Mouse (Mus musculus) myocyte (in vitro differentiated cells): ENCODE measurements around the gene Insrr. TPM values are rescaled to one million over a fixed set of nuclear protein-coding genes. Genes with fewer than 3 reads are reported as not detected.

Experiments used
- H3K27me3 ChIP-seq: one replicate; pipeline ENCODE4 v1.6.1; 2011; ENCODE audit not compliant: control insufficient read depth, insufficient read depth, insufficient read length
- H3K36me3 ChIP-seq: one replicate; pipeline ENCODE4 v1.6.1; 2011; ENCODE audit not compliant: control insufficient read depth, insufficient read depth
- H3K4me2 ChIP-seq: one replicate; pipeline ENCODE4 v1.6.1; 2011; ENCODE audit warnings: low read depth, control low read depth
- H3K4me3 ChIP-seq: one replicate; pipeline ENCODE4 v1.5.1; 2011; ENCODE audit warnings: mild to moderate bottlenecking, control low read depth, moderate library complexity
- H3K79me2 ChIP-seq: one replicate; pipeline ENCODE4 v1.6.1; 2011; ENCODE audit not compliant: control insufficient read depth, insufficient read depth
- H3ac ChIP-seq: one replicate; pipeline ENCODE4 v1.6.1; 2011; ENCODE audit not compliant: control insufficient read depth, insufficient read length
- CEBPB ChIP-seq: IDR thresholded peaks from 2 replicates; pipeline ENCODE4 v1.6.1; 2011; ENCODE audit warnings: mild to moderate bottlenecking, moderate library complexity; ENCODE audit not compliant: poor library complexity, insufficient read depth, severe bottlenecking
- E2F4 ChIP-seq: IDR thresholded peaks from one replicate; pipeline ENCODE4 v1.6.1; 2011; ENCODE audit warnings: mild to moderate bottlenecking, control low read depth, moderate library complexity; ENCODE audit not compliant: insufficient read depth
- MAX ChIP-seq: IDR thresholded peaks from one replicate; pipeline ENCODE4 v1.6.1; 2011; ENCODE audit warnings: low read depth, mild to moderate bottlenecking, control low read depth
- MYOD1 ChIP-seq, 3 experiments: IDR thresholded peaks; one replicate each; pipeline ENCODE4 v1.6.1; 2011; ENCODE audit warnings: control low read depth in 2 of 3, low read depth in 2 of 3, mild to moderate bottlenecking in 2 of 3, moderate library complexity in 1 of 3; ENCODE audit not compliant: insufficient read length in 2 of 3, control insufficient read depth in 1 of 3
- MYOG ChIP-seq, 3 experiments: IDR thresholded peaks; one replicate each; pipeline ENCODE4 v1.6.1; 2011; ENCODE audit warnings: control low read depth in 2 of 3, low read depth in 2 of 3, mild to moderate bottlenecking in 2 of 3; ENCODE audit not compliant: insufficient read length in 2 of 3, control insufficient read depth in 1 of 3, insufficient read depth in 1 of 3
- POLR2A ChIP-seq: IDR thresholded peaks from one replicate; pipeline ENCODE4 v1.6.1; 2011; ENCODE audit warnings: low read depth, mild to moderate bottlenecking, control low read depth, moderate library complexity; ENCODE audit not compliant: insufficient read length
- POLR2AphosphoS2 ChIP-seq: IDR thresholded peaks from one replicate; pipeline ENCODE4 v1.6.1; 2011; ENCODE audit warnings: low read depth, control low read depth; ENCODE audit not compliant: insufficient read length
- REST ChIP-seq: IDR thresholded peaks from one replicate; pipeline ENCODE4 v1.6.1; 2011; ENCODE audit warnings: mild to moderate bottlenecking, control low read depth, moderate library complexity; ENCODE audit not compliant: insufficient read depth, insufficient read length
- SRF ChIP-seq: IDR thresholded peaks from one replicate; pipeline ENCODE4 v1.6.1; 2011; ENCODE audit warnings: low read depth; ENCODE audit not compliant: control insufficient read depth, insufficient read length
- TCF12 ChIP-seq: IDR thresholded peaks from one replicate; pipeline ENCODE4 v1.6.1; 2011; ENCODE audit warnings: mild to moderate bottlenecking, control low read depth; ENCODE audit not compliant: poor library complexity, insufficient read depth, severe bottlenecking
- TCF3 ChIP-seq: IDR thresholded peaks from one replicate; pipeline ENCODE4 v1.6.1; 2011; ENCODE audit warnings: low read depth, control low read depth; ENCODE audit not compliant: insufficient read length
- USF1 ChIP-seq: IDR thresholded peaks from one replicate; pipeline ENCODE4 v1.6.1; 2011; ENCODE audit warnings: low read depth, mild to moderate bottlenecking, control low read depth, moderate library complexity
- polyA plus RNA-seq: library from polyadenylated mRNA; unstranded; fragments of >200 nt; fragmentation: generic; extraction: Trizol; gene quantifications from one replicate; pipeline ENCODE4 v1.2.1, GENCODE M21; 2012; ENCODE audit warnings: missing spikeins

Gene Insrr
- polyA plus RNA-seq, 1 experiment, result not detected

DNA sequence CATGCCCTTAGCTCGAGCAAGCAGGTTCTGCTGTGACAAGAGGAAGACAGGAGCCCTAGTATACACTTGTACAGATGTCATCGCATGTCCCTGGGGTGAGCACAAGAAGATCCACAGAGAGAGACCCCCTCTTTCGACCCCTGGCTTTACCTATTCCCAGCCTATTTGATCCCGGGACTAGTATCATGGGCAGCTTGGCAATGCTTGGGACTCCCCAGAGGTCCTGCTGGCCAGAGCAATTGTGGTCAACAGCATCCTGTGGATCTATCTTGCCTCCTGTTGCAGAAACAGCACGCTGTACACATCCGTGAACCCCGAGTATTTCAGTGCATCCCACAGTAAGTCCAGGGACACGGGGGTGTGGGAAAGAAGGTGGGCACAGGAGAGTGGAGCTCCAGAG, 14.5 kb downstream of the Insrr start:
- H3K36me3 ChIP-seq, result no peaks in the 10 kb centered on the region
- H3K27me3 ChIP-seq, result peaks cover 75% of the 10 kb centered on the region
- no peak overlapping the region for H3ac ChIP-seq
- no peak overlapping the region for H3K4me2 ChIP-seq
- no peak for TF ChIP-seq MYOD1 (IDR thresholded peaks at IDR 0.05; ENCODE audit: control insufficient read depth in 1 of 3, insufficient read length in 2 of 3, low read depth in 2 of 3)
- no peak overlapping the region for H3K4me3 ChIP-seq
- no peaks in the 10 kb centered on the region for H3K79me2 ChIP-seq

GRCm38 (mm10) chr3:87812413-87812812, 15.7 kb downstream of the Insrr start:
- Histone ChIP-seq H3K27me3 (peaks cover 72% of the 10 kb centered on the region), H3K4me2 (no peak overlapping the region), H3K79me2 (no peaks in the 10 kb centered on the region), H3K4me3 (no peak overlapping the region), H3K36me3 (no peaks in the 10 kb centered on the region), H3ac (no peak overlapping the region)
- TF ChIP-seq POLR2AphosphoS2 (no peak), SRF (no peak), TCF3 (no peak), POLR2A (no peak), REST (no peak), CEBPB (no peak), MAX (no peak), MYOG (IDR thresholded peaks at IDR 0.05; ENCODE audit: control insufficient read depth in 1 of 3, insufficient read depth in 1 of 3, insufficient read length in 2 of 3, low read depth in 2 of 3) (no peak), TCF12 (no peak), E2F4 (no peak), MYOD1 (IDR thresholded peaks at IDR 0.05; ENCODE audit: control insufficient read depth in 1 of 3, insufficient read length in 2 of 3, low read depth in 2 of 3) (no peak), USF1 (no peak)

- TF ChIP-seq TCF12, result no peak
- no peak for TF ChIP-seq MAX
- no peak for TF ChIP-seq REST
- no peak for TF ChIP-seq POLR2AphosphoS2
- no peak for TF ChIP-seq E2F4
- TF ChIP-seq TCF3, result no peak
- no peak for TF ChIP-seq SRF
- no peak for TF ChIP-seq CEBPB
- TF ChIP-seq MYOG (IDR thresholded peaks at IDR 0.05; ENCODE audit: control insufficient read depth in 1 of 3, insufficient read depth in 1 of 3, insufficient read length in 2 of 3, low read depth in 2 of 3), result no peak
- no peak for TF ChIP-seq MYOD1 (IDR thresholded peaks at IDR 0.05; ENCODE audit: control insufficient read depth in 1 of 3, insufficient read length in 2 of 3, low read depth in 2 of 3)
- TF ChIP-seq POLR2A, result no peak
- no peak for TF ChIP-seq USF1
- no peak overlapping the region for H3K4me2 ChIP-seq
- peaks cover 77% of the 10 kb centered on the region for H3K27me3 ChIP-seq
- no peaks in the 10 kb centered on the region for H3K36me3 ChIP-seq
- H3K4me3 ChIP-seq, result no peak overlapping the region
- no peak overlapping the region for H3ac ChIP-seq
- H3K79me2 ChIP-seq, result no peaks in the 10 kb centered on the region
Measured at GRCm38 (mm10) chr3:87812873-87813272, 16.1 kb downstream of the Insrr start.

GRCm38 (mm10) chr3:87816166-87816565, 19.4 kb downstream of the Insrr start:
- Histone ChIP-seq H3K79me2 (no peaks in the 10 kb centered on the region), H3ac (no peak overlapping the region), H3K4me3 (no peak overlapping the region), H3K27me3 (peaks cover 67% of the 10 kb centered on the region), H3K4me2 (no peak overlapping the region), H3K36me3 (no peaks in the 10 kb centered on the region)
- TF ChIP-seq USF1 (no peak), E2F4 (no peak), SRF (no peak), MYOG (IDR thresholded peaks at IDR 0.05; ENCODE audit: control insufficient read depth in 1 of 3, insufficient read depth in 1 of 3, insufficient read length in 2 of 3, low read depth in 2 of 3) (no peak), REST (no peak), POLR2AphosphoS2 (no peak), TCF3 (no peak), MYOD1 (IDR thresholded peaks at IDR 0.05; ENCODE audit: control insufficient read depth in 1 of 3, insufficient read length in 2 of 3, low read depth in 2 of 3) (no peak), POLR2A (no peak), MAX (no peak), CEBPB (no peak), TCF12 (no peak)

- H3K36me3 ChIP-seq, result no peaks in the 10 kb centered on the region
- no peak overlapping the region for H3K4me2 ChIP-seq
- H3K4me3 ChIP-seq, result no peak overlapping the region
- H3K27me3 ChIP-seq, result peaks cover 64% of the 10 kb centered on the region
- H3K79me2 ChIP-seq, result no peaks in the 10 kb centered on the region
- TF ChIP-seq MYOD1 (IDR thresholded peaks at IDR 0.05; ENCODE audit: control insufficient read depth in 1 of 3, insufficient read length in 2 of 3, low read depth in 2 of 3) (no peak), POLR2A (no peak), USF1 (no peak), CEBPB (no peak), MYOG (IDR thresholded peaks at IDR 0.05; ENCODE audit: control insufficient read depth in 1 of 3, insufficient read depth in 1 of 3, insufficient read length in 2 of 3, low read depth in 2 of 3) (no peak), REST (no peak), SRF (no peak), MAX (no peak), TCF12 (no peak), E2F4 (no peak), TCF3 (no peak), POLR2AphosphoS2 (no peak)
- no peak overlapping the region for H3ac ChIP-seq
Measured at GRCm38 (mm10) chr3:87816646-87817093, 19.9 kb downstream of the Insrr start.
